Mouse (Mus musculus) right cerebral cortex, postnatal 10 days (tissue): ENCODE results near the gene Pdcd1lg2.

ENCODE experiments used
- DNase-seq, 2 experiments: peaks; one replicate each; pipeline ENCODE4 v3.0.0; 2021; ENCODE audit warnings: low spot score in 2 of 2

The Pdcd1lg2 gene

DNA sequence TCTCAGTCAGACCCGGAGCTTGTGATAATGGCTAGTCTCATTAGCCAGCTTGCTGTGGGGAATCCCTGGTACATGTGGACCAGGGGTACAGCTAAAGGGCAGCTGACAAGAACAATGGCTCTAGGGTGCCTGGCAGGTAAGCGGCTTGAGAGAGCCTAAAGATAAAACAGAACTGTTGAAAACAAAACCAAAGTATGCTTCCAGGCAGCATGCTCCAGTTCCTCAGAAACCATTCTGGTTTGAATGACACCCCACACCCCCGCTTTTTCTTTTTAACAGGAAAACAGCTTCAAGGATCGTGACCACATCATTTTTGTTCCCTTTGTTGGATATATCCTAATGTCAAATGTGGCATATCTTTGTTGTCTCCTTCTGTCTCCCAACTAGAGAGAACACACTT, at the start of gene Pdcd1lg2:
Gene Pdcd1lg2, plus strand, starts transcription at position 301 of the 400 bp plus-strand sequence.
- DNase-seq: no peak

DNA sequence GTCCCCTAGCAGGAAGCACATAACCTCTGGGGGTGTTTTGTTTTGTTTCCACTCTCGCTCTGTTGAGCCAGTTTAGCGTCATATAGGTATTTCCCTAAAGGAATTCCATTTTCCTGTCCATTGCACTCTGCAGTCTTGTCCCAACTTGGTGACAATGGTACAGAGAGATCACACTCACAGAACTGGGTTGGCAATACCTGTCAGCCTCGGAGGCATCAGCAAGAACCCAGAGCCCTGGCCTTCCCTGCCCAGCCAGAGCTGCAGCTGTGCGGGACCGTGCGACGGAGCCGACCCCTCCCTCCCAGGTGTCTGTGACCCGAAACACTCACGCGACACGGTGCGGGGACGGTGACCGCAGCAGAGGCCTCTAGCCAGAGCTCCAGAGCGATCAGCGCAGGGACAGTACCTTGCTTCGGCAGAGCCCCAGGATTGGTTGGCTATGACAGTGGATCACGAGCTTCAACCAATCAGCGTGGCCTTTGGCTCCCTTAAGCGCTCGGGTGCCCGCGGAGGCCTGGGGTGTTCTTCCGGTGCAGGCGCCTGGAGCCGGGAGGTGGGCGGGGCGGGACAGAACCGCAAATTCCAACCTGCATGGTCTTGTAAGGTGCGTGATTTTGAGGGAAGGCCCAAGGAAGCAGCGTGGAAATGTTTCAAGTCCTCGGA, 49.1 kb upstream of the Pdcd1lg2 start:
- peak; percentile 96 to 97 for DNase-seq

DNA sequence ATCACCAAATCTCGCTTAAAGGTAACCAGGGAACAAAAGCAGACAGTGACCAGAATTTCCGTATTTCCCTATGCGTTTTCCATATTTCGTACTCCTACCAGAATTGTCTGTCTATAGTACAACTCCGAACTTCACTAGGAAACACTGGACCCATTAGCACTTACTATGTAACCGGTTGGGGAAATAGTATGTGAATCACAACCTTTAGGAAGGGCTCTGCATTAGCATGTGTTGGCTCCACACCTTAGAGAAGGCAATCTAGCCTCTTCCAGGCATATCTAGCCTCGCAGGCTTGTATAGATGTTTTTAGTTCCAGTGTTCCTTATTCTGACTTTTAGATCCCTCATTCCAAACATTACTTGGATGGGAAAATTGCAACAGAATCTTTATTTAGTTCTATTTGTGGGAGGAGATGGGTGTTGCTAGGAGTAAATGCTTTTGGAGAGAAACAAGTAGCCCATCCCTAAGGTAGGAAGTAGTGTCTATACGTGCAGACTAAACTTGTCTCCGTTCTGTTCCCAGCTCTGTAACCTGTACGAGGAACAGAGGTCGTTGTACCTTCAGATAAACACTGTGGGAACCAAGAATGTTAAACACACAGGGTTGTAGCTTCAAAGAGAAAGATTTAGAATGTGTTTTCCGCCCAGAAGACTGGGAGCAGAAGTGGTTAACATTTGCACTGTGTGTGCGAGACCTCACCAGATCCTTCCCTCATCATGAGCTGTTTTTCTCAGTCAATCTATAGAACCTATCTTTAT, 48.4 kb upstream of the Pdcd1lg2 start:
- no peak for DNase-seq

DNA sequence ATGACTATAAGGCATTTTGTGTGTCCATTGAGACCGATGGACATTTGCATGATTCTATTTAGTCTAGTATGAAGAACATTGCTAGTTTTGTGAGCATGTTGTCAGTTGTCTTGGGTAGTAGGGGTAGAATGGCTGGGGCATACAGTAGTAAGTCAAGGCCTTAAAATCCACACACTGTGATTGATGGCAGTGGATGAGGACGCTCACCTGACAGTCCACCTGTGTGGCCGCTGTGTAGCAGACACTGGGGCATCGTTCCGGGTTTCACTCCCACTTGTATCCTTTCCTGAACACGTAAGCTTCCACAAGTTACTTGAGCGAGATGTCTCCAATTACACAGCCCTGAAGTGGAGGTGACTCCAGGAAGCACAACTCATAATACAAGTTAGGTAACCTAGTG, 47.2 kb upstream of the Pdcd1lg2 start:
- DNase-seq: no peak

DNA sequence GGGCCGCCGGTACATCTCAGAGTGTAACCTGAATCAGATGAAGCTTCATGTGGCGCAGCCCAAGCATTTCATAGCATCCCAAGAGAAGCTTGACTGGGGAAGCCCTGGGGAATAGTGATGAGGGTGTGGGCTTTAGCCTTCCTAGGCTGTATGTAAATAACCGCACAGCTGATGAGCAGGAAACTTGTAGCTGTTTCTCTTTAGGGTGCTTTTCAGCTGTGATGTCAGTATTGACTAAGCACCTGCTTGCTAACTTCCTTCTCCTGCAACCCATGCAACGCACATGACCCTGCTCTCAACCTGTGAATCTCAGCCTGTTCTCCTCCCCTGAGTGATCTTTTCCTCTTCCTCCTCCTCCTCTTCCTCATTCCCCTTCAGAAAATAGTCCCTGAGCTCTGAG, 46.6 kb upstream of the Pdcd1lg2 start:
- DNase-seq: no peak

DNA sequence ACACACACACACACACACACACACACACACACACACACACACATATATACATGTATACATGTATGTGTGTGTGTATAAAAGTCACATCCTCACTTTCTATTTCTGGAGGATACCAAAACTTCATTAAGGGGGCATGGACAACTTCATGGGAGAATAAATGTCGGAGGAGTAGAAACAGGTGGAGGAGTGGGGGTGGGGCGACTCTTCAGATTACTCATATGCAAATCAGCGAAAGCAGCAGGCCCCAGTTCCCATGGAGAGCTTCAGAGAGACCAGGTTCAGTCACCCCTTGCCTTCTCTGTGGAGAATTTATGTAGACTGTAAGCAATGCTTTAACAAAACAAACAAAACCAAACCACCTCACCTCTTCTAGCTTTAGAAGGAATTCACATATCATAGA, 45.6 kb upstream of the Pdcd1lg2 start:
- DNase-seq: no peak

DNA sequence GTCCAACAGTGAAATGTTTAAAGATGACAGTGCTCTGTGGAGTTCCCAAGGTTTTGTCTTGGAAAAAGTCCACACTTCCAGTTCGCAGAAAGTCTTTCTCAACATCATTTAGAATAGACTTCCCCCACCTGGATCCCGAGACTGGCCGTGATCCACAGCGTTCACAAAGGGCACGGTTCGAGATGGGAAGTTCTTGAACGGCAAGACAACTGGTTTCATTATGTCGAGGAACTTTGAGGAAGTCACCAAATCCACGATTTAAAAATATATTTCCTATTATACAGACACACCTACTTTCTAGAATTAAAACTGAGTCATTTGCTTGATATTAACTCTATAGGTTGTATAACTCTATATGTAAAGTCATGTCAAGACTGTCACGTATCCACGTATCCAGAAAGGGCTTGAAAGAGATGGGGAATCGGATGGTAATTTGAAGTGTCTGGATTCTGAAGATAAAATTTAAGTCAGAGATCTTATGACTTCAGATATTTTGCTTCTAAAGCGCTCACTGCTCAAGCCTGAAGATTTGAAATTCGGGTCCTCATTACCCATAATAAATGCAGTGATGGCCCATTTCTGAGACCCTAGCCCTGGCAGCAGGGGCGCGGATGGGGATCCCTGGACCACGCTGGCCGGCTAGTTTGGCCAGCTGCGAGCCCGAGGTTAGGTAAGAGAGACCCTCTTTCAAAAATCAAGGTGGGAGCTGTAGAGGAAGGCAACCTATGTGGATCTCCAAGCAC, 44.3 kb upstream of the Pdcd1lg2 start:
- DNase-seq: no peak

DNA sequence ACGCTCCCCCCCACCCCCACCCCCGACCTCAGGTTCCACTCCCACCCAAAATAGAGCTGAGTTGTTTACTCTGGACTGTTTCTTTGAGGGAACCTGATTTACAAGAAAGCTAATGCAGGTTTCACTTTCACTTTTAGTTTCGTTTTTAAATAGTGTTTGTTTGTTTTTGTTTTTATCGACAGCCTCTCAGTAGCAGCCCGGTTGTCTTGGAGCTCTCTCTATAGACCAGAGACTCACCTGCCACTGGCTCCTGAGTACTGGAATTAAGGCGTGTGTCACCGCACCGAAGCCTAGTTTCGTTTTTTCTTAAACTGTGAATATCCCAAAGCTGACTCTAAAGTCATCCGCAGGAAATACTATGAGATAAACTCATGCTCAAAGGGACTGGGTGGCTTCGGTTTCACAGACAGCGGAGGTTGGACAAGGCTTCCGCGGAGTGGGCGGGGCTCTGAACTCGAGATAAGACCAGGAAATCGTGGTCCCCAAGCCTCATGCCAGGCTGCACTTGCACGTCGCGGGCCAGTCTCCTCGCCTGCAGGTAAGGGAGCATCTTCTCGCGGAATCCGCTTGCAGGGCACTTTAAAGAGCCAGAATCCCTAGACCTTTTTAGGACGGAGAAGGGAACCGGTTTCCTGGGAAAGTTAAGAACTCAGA, 43.6 kb upstream of the Pdcd1lg2 start, which contains the start of the genes Plgrkt and Cd274:
Gene Plgrkt, minus strand, starts transcription at position 422 of the 654 bp plus-strand sequence.
Gene Cd274, plus strand, starts transcription at position 487 of the 654 bp plus-strand sequence.
- DNase-seq: peak; percentile 56 to 65

DNA sequence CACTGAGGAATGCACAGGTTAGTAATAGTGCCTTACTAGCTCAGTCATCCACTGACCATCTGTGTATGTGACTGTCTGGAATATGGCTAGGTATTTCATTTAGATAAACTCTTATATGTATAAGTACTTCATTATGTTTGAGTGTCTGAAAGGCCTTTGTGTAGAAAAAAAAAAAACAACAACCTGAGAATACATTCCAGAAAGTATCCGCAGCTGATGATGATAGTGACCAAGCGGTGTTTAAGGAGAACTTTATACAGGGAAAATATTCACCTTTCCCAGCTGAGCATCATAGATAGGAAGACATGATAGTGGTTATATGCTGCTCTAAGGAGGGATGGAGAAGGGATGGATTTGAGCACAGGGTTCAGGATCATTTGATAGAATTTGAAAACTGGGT, 42.7 kb upstream of the Pdcd1lg2 start:
- no peak for DNase-seq

DNA sequence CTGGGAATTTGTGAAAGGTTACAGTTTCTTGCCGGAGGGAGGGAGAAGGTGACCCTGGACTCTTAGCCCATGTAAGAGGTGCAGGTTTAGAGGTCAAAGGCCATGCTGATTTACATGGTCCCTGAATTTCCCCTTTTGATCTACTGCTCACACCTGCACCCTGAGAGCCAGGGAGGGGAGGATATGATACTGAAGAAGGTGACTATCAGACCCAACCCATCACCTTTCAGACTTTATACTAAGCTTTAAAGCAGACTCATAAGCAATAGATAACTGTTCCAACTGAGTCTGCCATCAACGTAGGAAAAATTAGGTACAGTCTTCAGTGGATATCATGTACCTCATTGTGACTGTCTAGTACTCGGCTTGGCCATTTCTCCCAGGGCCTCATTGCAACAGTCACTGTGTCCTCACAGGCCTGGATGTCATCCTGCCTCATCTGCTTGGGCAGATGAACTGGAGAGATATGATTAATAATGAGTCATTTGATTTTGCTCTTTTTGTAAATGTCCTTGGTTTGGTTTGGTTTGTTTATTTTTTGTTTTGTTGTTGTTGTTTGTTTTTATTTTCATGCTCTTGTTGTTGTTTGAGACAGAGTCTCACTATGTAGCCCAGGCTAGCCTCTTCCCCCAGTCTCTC, 41.9 kb upstream of the Pdcd1lg2 start:
- no peak for DNase-seq

DNA sequence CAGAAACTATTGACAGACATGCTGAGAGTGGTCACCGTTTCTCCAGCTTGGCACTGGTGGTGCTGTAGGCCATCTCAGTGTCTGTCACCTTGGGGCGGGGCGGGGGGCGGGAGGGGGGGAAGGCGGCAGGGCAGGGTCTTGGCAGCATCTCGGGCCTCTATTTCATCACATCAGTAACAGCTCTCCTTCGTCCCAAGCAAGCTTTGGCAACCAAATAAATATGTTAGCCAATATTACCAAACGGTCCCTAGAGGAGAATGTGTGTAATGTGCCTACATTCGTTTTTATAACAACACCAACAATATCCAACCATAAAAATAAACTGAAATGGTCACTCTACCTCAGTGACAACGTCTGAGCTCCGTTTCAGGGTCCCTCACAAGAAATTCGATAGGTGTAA, 40.6 kb upstream of the Pdcd1lg2 start:
- no peak for DNase-seq

DNA sequence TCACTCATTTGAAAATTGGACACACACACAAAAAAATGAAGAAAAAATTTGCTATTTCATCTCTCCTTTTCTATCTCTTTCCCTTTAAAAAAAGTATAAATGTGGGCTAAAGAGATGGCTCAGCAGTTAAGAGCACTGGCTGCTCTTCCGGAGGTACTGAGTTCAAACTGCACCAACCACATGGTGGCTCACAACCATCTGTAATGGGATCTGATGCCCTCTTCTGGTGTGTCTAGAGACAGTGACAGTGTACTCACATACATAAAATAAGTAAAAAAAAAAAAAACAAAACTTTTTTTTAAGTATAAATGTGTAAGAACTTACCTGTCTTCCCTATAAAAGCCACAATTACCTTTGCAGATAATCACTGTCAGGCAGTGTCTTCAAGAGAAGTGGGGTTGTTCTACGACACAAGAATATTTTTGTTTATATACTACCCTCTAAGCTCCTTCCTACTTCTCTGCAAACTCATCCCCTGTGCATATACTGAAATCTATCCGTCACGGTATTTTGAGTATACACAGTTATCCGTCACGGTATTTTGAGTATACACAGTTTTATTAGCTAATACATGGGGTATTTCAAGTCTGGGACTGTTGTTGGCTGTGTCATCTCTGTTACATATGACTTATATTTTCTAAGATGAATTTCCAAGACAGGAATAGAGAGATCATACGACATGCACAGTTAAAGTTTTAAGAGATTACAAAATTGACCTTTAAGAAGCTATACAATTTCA, 40.0 kb upstream of the Pdcd1lg2 start:
- DNase-seq: no peak

DNA sequence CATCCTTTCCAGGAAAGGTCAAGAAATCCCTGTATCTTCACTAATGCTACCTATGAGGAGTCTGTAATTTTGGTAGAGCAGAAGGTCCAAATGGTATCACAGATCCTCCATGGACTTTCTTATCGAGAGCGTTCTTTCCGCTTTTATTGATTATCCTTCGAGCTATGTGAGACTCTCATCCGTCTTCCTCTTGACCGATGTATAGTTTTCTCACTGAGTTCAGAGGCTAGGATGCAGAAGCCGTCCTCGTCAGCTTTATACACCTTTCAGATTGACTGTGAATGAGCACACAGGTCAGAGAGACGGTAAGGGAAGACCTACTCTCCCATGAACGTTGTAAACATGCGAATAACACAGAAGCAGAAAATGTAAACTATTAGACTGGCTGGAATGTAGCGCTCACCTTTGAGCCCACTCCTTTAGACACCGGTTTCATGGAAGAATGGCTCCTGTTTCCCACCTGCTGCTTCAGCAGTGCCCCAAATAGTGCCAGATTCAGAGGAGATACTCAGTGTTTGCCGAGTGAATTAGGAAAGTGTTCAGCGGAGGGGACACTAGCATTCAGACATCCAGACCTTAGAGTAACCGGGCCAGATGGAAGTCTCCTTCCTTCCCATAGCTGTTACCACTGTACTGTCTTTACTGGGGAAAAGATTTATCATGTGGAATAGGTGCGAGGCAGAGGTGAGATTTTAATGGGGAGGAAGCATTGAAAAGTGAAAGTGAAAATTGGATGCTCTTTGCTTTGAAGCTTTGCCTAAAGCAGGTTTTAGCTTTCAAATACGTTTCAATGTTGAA, 39.2 kb upstream of the Pdcd1lg2 start:
- DNase-seq: no peak

DNA sequence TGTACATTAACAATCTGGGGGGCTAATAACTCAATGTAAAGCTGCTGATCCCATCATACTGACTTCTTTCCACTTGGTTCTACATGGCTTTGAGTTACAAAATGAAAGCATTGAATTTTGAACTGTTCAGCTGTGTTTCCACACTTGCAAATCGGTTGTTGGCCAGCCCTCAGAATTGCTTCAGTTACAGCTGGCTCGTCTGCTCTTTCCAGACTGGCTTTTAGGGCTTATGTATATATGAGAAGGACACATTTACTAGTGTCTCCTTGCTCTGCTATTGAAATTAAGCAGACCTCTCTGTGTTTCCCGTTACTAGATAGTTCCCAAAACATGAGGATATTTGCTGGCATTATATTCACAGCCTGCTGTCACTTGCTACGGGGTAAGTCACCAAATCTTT, 38.6 kb upstream of the Pdcd1lg2 start:
- peak; percentile 72 for DNase-seq

DNA sequence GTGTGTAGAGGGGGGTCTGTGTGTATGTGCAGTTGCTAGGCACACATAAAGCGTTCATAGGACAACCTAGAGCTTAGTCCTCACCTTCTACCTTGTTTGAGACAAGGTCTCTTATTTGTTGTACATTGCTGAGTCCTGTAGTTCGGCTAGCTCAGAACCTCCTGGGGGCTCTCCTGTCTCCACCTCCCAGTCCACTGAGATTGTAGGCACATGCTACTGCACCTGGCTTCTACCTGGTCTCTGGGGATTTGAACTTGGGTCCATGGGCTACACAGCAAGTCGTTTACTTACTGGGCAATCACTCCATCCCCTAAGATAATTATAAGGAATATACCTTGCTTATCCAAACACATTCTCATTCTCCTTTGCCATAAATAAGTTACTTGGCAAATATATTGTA, 38.1 kb upstream of the Pdcd1lg2 start:
- no peak for DNase-seq

DNA sequence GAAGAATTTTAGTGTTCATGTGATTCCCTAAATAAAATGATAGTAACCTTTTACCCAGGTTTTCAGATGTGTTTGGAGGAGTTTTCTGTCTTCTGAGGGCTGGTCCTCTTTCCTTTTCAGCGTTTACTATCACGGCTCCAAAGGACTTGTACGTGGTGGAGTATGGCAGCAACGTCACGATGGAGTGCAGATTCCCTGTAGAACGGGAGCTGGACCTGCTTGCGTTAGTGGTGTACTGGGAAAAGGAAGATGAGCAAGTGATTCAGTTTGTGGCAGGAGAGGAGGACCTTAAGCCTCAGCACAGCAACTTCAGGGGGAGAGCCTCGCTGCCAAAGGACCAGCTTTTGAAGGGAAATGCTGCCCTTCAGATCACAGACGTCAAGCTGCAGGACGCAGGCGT, 37.3 kb upstream of the Pdcd1lg2 start:
- no peak for DNase-seq

DNA sequence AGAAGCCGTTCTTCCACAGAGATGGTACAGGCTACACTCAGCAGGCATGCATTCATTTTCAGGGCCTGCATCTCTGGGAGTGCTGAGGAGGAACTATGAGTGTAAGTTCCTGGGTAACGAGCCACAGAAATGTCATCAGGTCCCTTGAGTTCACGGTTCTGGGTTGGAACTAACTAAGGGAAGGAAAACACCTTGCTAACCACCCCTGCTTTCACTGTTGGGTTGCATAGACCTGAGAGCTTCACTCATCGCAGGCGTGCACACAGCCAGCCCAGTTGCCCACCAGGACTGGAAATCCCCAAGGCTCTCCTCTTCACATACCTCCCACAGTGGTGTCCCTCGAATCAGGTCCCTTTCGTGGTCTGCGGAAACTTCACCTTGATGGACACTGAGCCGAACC, 35.8 kb upstream of the Pdcd1lg2 start:
- DNase-seq: no peak

DNA sequence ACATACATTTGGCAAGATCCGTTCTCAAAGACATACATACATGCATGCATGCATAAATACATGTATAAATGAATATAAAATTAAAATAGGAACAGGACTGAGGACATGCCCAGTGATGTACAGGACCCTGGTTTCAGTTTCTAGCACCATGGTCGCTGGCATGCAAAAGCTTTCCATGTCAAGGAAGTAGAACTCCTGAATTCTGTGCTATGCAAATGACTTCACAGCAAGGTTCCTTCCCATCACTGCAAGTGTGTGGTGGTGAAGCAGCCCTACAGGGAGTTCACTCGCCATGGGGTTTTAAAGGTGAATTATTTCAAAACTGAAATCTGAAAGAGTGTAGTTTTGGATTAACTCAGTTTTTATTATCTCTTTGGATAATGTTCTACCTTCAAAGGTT, 34.3 kb upstream of the Pdcd1lg2 start:
- DNase-seq: no peak

DNA sequence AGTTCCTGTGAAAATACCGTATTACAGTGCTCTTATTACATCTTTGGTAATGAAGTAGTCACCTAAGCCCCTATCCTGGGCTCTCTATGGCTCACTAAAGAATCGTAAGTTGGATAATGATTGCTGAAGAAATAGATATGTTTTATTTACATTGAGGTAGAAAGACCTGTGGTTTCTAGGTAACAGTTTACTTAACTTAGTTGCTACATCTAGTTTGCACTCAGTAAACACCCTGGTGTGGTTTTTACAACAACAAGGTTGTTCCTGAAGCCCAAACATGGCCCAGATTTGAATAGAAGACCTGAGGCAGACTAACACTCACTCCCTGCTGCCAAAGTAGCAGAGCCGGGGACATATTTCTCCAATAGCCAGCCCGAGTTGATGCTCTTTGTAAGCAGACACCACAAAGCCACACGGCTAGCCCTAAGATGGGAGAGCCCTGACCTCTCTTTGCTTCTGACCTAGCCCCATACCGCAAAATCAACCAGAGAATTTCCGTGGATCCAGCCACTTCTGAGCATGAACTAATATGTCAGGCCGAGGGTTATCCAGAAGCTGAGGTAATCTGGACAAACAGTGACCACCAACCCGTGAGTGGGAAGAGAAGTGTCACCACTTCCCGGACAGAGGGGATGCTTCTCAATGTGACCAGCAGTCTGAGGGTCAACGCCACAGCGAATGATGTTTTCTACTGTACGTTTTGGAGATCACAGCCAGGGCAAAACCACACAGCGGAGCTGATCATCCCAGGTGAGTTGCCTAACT, 30.7 kb upstream of the Pdcd1lg2 start:
- no peak for DNase-seq
